Mouse (Mus musculus) kidney, adult 2 months (tissue): Measurements from ENCODE around the gene Gm9903. TPM values are rescaled to one million over a fixed set of nuclear protein-coding genes. Genes with fewer than 3 reads are reported as not detected.

Experiments used
- DNase-seq: peaks from one replicate; pipeline ENCODE4 v3.0.0; 2021
- H3K27ac ChIP-seq: fragments of 200-500 bp; 2 replicates; pipeline ENCODE4 v1.5.1; 2012; ENCODE audit warnings: low read depth, low read length, control low read depth, inconsistent platforms; ENCODE audit not compliant: insufficient read depth
- H3K27me3 ChIP-seq: fragments of 200-500 bp; replicated peaks from 2 replicates; pipeline ENCODE4 v1.6.1; 2012; ENCODE audit warnings: mild to moderate bottlenecking, moderate library complexity, low read length, inconsistent platforms; ENCODE audit not compliant: control insufficient read depth, insufficient read depth
- H3K36me3 ChIP-seq: fragments of 200-500 bp; 2 replicates; pipeline ENCODE4 v1.6.1; 2012; ENCODE audit warnings: mild to moderate bottlenecking, moderate library complexity, low read length, inconsistent platforms; ENCODE audit not compliant: control insufficient read depth, insufficient read depth
- H3K4me1 ChIP-seq: fragments of 200-500 bp; 2 replicates; pipeline ENCODE4 v1.6.1; 2011; ENCODE audit warnings: low read length; ENCODE audit not compliant: control insufficient read depth, insufficient read depth
- H3K4me3 ChIP-seq: fragments of 200-500 bp; 2 replicates; pipeline ENCODE4 v1.5.1; 2011; ENCODE audit warnings: mild to moderate bottlenecking, low read depth, low read length, control low read depth; ENCODE audit not compliant: insufficient read depth
- CTCF ChIP-seq: fragments of 200-500 bp; conservative IDR thresholded peaks from 2 replicates; pipeline ENCODE4 v1.5.1; 2011; ENCODE audit warnings: low read depth, mild to moderate bottlenecking, control low read depth, low read length, moderate library complexity, mixed read lengths; ENCODE audit not compliant: insufficient read depth, insufficient read length
- POLR2A ChIP-seq: fragments of 200-500 bp; IDR thresholded peaks from one replicate; pipeline ENCODE4 v1.6.1; 2011; ENCODE audit warnings: low read depth, low read length, control low read depth
- WGBS: fragments of 180-500 bp; shearing (Covaris S2); methylation state at CpG from one replicate; pipeline ENCODE4 v1.1.7; 2018; 5-methylcytosine and 5-hydroxymethylcytosine counted together
- polyA plus RNA-seq: library from polyadenylated mRNA; depleted of rRNA; stranded (reverse); fragments of >200 nt; gene quantifications from 2 replicates; pipeline ENCODE4 v1.2.3, GENCODE M21; 2012

Gm9903 gene
- polyA plus RNA-seq, 1 experiment: 0.77 TPM

DNA sequence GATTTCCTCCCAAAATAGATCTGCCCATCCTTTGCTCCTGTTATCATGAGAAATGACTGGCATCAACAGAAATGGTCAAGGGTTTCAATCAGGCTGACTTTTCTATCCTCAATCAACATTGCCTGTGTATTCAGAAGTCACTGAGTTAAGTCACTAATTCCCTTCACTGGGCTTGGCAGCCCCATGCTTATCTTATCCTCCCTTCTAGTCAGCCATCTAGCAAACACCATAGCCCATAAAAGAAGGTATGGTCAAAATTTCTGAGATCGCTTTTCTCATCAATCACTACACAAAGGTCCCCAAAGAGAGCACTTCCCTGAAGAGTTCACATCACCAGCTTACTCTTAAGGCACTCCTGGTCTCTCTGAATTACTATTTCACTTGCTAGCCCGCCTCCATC is 21.3 kb downstream of the Gm9903 start:
- Histone ChIP-seq H3K27me3 (no peaks in the 10 kb centered on the region), H3K36me3 (peaks cover 2% of the 10 kb centered on the region; the same call in 1 of the 2 replicates), H3K4me3 (peak overlapping the region; percentile 96), H3K27ac (no peak overlapping the region; the same call in 1 of the 2 replicates), H3K4me1 (peaks cover 3% of the 10 kb centered on the region; the same call in 1 of the 2 replicates)
- no peak for DNase-seq
- TF ChIP-seq POLR2A: no peak
- TF ChIP-seq CTCF: no peak
- 11% methylated on average over 2 of the region's 2 CpGs for WGBS

DNA sequence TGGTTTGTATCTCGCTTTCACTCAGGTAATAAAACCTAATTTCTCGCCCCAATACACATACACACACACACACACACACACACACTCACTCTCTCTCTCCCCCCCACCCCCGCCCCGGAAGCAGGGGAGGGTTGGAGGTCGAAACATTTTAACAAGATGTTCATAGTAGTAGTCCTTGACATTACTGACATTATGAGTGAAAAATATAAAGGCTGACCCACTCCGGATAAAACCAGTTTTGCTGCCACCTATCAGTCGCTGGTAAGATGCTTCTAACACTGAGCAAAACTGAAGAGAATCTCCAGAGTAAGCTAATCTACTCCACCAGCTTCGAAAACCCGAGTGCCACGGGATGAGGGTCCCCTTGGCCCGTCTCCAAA is 21.8 kb downstream of the Gm9903 start:
- Histone ChIP-seq H3K27ac (peak overlapping the region; percentile 99), H3K36me3 (peaks cover 2% of the 10 kb centered on the region; the same call in 1 of the 2 replicates), H3K4me1 (peaks cover 7% of the 10 kb centered on the region; the same call in 1 of the 2 replicates), H3K27me3 (no peaks in the 10 kb centered on the region), H3K4me3 (peak overlapping the region; percentile 96)
- under 1% methylated on average over 11 of the region's 11 CpGs for WGBS
- no peak for TF ChIP-seq CTCF
- TF ChIP-seq POLR2A: no peak
- DNase-seq: no peak

DNA sequence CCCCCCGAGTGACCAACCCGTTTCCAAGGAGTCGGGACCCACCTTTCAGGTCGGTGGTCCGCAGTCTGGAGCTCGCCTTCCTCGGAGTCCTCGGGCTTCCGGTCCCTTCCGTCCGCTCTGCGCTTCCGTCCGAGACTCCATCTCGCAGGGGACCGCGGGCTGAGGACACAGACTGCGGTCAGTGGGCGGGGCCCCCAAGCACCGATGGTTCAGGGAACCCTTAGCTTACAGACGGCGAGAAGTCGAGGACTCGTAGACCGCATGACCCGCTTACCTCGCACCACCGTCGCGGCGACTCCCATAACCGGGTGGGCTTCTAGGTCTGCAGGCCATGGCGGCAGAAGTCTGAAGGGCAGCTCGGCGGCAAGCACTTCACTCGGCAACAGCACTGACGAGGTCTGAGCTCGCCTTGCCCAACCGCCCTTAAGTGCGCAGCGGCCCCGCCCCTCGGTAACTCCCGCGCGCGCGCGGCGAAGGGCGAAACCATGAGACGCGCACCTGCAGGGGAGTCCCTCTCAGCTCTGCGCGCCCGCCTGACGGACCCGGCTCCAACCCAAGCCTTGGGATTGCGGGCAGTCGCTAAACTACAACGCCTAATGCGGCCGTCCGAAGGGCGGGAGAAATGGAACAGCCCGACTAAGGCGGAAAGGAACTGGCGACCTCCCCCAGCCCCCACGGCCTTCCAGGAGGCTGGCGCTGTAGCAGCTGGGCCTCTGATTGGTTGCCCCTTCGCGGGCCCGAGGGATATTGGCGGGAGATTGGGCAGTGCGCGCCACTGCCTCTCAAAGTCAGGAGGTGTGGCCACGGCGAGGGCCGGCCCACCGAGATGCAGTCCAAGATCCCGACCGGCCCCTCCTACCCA is 22.4 kb downstream of the Gm9903 start, which contains the start of gene Slbp:
TSS of gene Slbp (minus strand) at position 654 of the 862 bp plus-strand sequence.
- Histone ChIP-seq H3K27me3 (no peaks in the 10 kb centered on the region), H3K4me1 (peaks cover 12% of the 10 kb centered on the region; the same call in 1 of the 2 replicates), H3K27ac (peak within 1 kb of the TSS; percentile 99), H3K36me3 (peaks cover 2% of the 10 kb centered on the region; the same call in 1 of the 2 replicates), H3K4me3 (peak within 1 kb of the TSS; percentile 96)
- TF ChIP-seq CTCF (0 out of 2 replicates have a peak, but pooled peaks have one; percentile 3), POLR2A (peak; percentile 99)
- under 1% methylated on average over 82 of the region's 82 CpGs for WGBS
- DNase-seq: peak; percentile 98

DNA sequence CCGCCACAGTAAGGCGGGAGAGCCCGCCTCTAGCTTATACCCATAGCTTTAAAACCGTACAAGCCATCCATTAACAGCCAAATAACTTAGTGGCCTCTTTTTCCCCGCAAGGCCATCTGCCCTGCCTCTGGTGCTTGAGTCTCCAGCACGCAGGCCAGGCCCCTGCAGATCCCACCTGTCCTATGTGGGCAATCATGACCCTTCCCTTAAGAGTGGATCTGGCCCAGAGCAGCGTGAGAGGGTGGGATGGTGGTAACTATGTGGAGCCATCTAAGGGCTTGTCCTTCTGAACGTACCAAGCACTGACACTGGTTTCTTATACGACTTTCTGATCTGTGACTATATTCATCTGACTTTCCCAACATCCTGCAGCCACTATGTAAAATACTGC is 23.1 kb downstream of the Gm9903 start:
- H3K4me1 ChIP-seq: peaks cover 12% of the 10 kb centered on the region; the same call in 1 of the 2 replicates
- peak overlapping the region; percentile 17; the same call in 1 of the 2 replicates for H3K4me3 ChIP-seq
- no peak for DNase-seq
- no peak for TF ChIP-seq POLR2A
- TF ChIP-seq CTCF: no peak
- H3K36me3 ChIP-seq: no peaks in the 10 kb centered on the region; the same call in 1 of the 2 replicates
- no peaks in the 10 kb centered on the region for H3K27me3 ChIP-seq
- 4% methylated on average over 9 of the region's 9 CpGs for WGBS
- no peak overlapping the region for H3K27ac ChIP-seq

DNA sequence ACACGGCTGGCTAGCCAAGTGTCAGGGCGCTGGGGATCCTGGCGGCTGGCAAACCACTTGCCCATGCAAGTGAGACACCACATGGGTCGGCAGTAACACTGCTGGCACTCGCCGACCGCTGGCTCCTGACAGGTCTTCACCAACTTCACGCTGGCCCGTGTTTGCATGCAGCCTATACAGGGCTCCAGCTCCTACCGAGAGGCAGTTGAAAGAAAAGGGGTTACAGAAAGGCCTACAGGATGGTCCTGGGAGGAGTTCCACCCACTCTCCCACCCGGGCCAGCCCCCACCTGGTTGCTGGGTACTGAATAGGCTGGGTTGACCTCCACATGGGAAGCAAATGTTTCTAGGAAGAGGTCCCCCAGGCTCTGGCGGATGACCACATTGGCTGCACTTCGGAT is 24.7 kb downstream of the Gm9903 start:
- Histone ChIP-seq H3K27me3 (no peaks in the 10 kb centered on the region), H3K4me1 (peaks cover 12% of the 10 kb centered on the region; the same call in 1 of the 2 replicates), H3K27ac (no peak overlapping the region), H3K36me3 (no peaks in the 10 kb centered on the region; the same call in 1 of the 2 replicates), H3K4me3 (no peak overlapping the region)
- 93% methylated on average over 13 of the region's 13 CpGs for WGBS
- TF ChIP-seq CTCF (no peak), POLR2A (no peak)
- no peak for DNase-seq

DNA sequence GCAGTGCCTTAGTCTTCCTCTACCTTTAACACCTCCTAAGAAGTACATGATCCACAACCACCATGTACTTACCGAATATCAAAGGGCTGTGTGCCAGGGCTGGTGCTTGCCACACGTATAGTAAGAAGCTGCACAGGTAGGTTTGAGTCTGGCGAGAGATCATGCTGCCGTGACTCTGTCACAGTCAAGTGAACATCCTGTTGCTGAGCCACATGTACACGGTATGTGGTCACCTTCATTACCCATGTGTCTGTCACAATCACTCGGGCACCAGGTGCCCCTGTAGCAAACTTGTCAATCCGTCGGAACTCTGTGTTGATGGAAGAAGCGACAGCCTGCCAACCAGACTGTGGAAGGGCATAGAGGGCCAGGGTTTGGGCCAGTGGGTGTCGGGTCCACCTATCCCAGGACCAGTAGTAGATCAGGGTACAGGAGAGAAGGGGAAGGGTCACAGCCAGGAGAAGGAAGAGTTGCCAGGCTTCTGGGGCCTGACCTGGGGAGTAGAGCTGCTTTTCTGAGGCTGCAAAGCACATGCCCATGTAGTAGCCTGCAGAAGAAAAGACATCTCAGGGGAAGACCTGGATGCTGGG is 25.6 kb downstream of the Gm9903 start:
- TF ChIP-seq POLR2A (no peak), CTCF (no peak)
- no peak for DNase-seq
- Histone ChIP-seq H3K4me1 (peaks cover 12% of the 10 kb centered on the region; the same call in 1 of the 2 replicates), H3K4me3 (no peak overlapping the region), H3K27me3 (no peaks in the 10 kb centered on the region), H3K36me3 (no peaks in the 10 kb centered on the region), H3K27ac (no peak overlapping the region)
- WGBS: 74% methylated on average over 10 of the region's 10 CpGs

DNA sequence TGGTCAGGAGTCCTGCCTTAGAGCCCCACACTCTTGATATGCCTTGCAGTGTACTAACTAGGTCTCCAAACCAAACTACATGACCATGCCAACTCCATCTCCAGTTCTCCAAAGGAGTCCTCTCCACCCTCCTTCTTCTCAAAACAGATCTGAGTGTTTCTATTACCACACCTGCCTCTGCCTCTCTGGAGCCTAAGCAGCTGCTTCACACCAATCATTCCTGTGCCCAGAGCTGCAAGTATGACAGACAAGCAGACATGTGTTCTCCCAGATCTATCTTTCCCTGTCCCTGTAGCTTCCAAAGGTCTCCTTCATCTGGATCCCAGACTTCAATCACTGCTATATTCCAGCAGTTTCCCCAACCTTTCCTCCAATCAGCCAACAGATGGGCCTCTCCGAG is 27.0 kb downstream of the Gm9903 start:
- Histone ChIP-seq H3K36me3 (no peaks in the 10 kb centered on the region), H3K4me1 (peaks cover 12% of the 10 kb centered on the region; the same call in 1 of the 2 replicates), H3K27me3 (no peaks in the 10 kb centered on the region), H3K27ac (peak overlapping the region; percentile 97), H3K4me3 (peak overlapping the region; percentile 96)
- TF ChIP-seq CTCF: no peak
- no peak for TF ChIP-seq POLR2A
- DNase-seq: no peak
- WGBS: 10% methylated on average over 1 of the region's 1 CpGs
